Comparison of ENCODE assay signal across 14 mouse cellular contexts in the genomic region with DNA sequence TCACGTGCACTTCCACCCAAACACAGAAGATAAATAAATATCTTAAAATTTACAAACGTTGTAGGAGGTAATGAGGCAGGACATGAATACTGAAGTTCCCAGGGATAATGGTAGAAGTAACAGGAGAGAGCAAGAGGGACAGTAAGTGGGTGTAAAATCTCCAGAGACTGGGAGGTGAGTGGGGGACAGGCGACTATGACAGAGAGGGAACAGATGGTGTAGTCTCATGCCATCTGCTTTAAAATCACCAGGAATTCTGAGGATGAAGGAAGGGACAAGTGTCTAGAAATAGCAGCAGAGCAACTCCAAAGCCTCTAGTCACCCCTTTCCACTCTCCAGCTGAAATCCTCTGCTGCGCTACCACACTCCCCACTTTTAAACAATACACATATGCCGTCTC.
DNase-seq lines count a peak whose midpoint lies in the region; TF ChIP-seq lines count a peak whose summit lies in the region.
"Had no signal": no experiment of that assay in that cellular context is flagged by ENCODE, and none has a peak within 500 bp of the region (broad histone marks: within the 10 kb centered on the region; RNA-seq: fewer than 3 reads in every experiment).

No protein-coding gene starts in this region.

- H3K4me1 ChIP-seq in cerebellum, adult 2 months (ENCODE audit: control insufficient read depth, insufficient read depth, low read length) = peaks cover 2% of the 10 kb centered on the region; the same call in 1 of the 2 replicates
- H3K4me1 ChIP-seq: liver, embryonic 13.5 days; megakaryocyte, embryonic 14.5 days had no signal

- WGBS in cerebellum, adult 2 months = 16% methylated on average over 5 of the region's 5 CpGs

- no peak for TF ChIP-seq POLR2A in cerebellum, adult 2 months (IDR thresholded peaks at IDR 0.05; ENCODE audit: borderline replicate concordance, insufficient read depth, low read length)

- no peaks in the 10 kb centered on the region for H3K27me3 ChIP-seq in cerebellum, adult 2 months (ENCODE audit: control insufficient read depth, insufficient read depth, low read length)
- H3K27me3 ChIP-seq: hindbrain, embryonic 15.5 days; liver, embryonic 13.5 days; megakaryocyte, embryonic 14.5 days had no signal

- no peak overlapping the region for H3K4me3 ChIP-seq in cerebellum, adult 2 months (replicated peaks; ENCODE audit: insufficient read depth, low read depth, low read length)
- H3K4me3 ChIP-seq: hindbrain, embryonic 15.5 days; liver, embryonic 13.5 days; megakaryocyte, embryonic 14.5 days had no signal

- 0 out of 2 replicates have a peak overlapping the region, but pooled peaks have one; percentile 58 for H3K27ac ChIP-seq in cerebellum, adult 2 months (ENCODE audit: insufficient read depth, low read length)
- H3K27ac ChIP-seq: hindbrain, embryonic 15.5 days; liver, embryonic 13.5 days had no signal

- peak; percentile 25 for DNase-seq in layer of hippocampus, adult 9-11 months
- DNase-seq in layer of hippocampus, postnatal 10 days (ENCODE audit: low spot score in 2 of 2) = no peak
- DNase-seq in cerebellum, adult 2 months = peak; percentile 54 to 88
- DNase-seq in cerebellum, postnatal 36 days = peak; percentile 41 to 71
- DNase-seq in right cerebral cortex, postnatal 25 days = peak; percentile 25
- DNase-seq in lung, postnatal 10 days = no peak
- DNase-seq in adrenal gland, adult (ENCODE audit: inconsistent age in 2 of 2, low spot score in 1 of 2) = no peak
- DNase-seq: adrenal gland, adult 8-10 months; embryo, embryonic 11 days; gastrocnemius, postnatal 14 days; kidney, postnatal 10 days; liver, embryonic 13.5 days had no signal

- TF ChIP-seq CTCF in cerebellum, adult 2 months (IDR thresholded peaks at IDR 0.05; ENCODE audit: borderline replicate concordance, insufficient read depth, low read depth, low read length) = no peak

Comparison
In these comparisons a context has a peak if more than half of its experiments do, and no peak if none do; other contexts are left out.
1. DNase-seq: peak in layer of hippocampus, adult 9-11 months (single experiment), cerebellum, adult 2 months (2 of 2), cerebellum, postnatal 36 days (2 of 2) and right cerebral cortex, postnatal 25 days (single experiment); none in layer of hippocampus, postnatal 10 days (0 of 2), lung, postnatal 10 days (single experiment) and adrenal gland, adult (0 of 2).